Mouse (Mus musculus): ENCODE measurements at regions not wholly inside any gene's neighbourhood (a gene's known extent, or its start where the extent isn't known, plus 50 kb on each side); places are given as distances from the start of the nearest gene placed in this dataset.

- DNase-seq (ENCODE audit: low read depth, low spot score): no peak
These were observed 60.3 kb downstream of the Snrpe start for GRCm38 (mm10) chr1:133549816-133550215.

GRCm38 (mm10) chr1:133548971-133549370, 61.1 kb downstream of the Snrpe start:
- DNase-seq (ENCODE audit: low read depth, low spot score): no peak

GRCm38 (mm10) chr1:133547541-133547940, 62.5 kb downstream of the Snrpe start:
- DNase-seq (ENCODE audit: low read depth, low spot score): no peak

- no peak for DNase-seq (ENCODE audit: low read depth, low spot score)
These were observed 65.1 kb downstream of the Snrpe start for GRCm38 (mm10) chr1:133544996-133545395.

- no peak for DNase-seq (ENCODE audit: low read depth, low spot score)
These were observed 66.3 kb downstream of the Snrpe start for GRCm38 (mm10) chr1:133543751-133544150.

- DNase-seq (ENCODE audit: low read depth, low spot score): no peak
These were observed 67.9 kb downstream of the Snrpe start for GRCm38 (mm10) chr1:133541996-133542775.

GRCm38 (mm10) chr1:133530698-133531097, 79.4 kb downstream of the Snrpe start:
- DNase-seq (ENCODE audit: low read depth, low spot score): no peak

- DNase-seq (ENCODE audit: low read depth, low spot score): no peak
These were observed 80.3 kb downstream of the Snrpe start for GRCm38 (mm10) chr1:133529817-133530216.

GRCm38 (mm10) chr1:133527651-133528385, 82.3 kb downstream of the Snrpe start:
- no peak for DNase-seq (ENCODE audit: low read depth, low spot score)

GRCm38 (mm10) chr1:133522825-133523224, 87.3 kb downstream of the Snrpe start:
- DNase-seq (ENCODE audit: low read depth, low spot score): no peak

- DNase-seq (ENCODE audit: low read depth, low spot score): no peak
These were observed 89.4 kb downstream of the Snrpe start for GRCm38 (mm10) chr1:133520652-133521051.

- no peak for DNase-seq (ENCODE audit: low read depth, low spot score)
These were observed 92.8 kb upstream of the Sox13 start for GRCm38 (mm10) chr1:133517020-133517419.

- DNase-seq (ENCODE audit: low read depth, low spot score): no peak
These were observed 79.9 kb upstream of the Sox13 start for GRCm38 (mm10) chr1:133504116-133504515.

GRCm38 (mm10) chr1:133503336-133503735, 79.2 kb upstream of the Sox13 start:
- no peak for DNase-seq (ENCODE audit: low read depth, low spot score)

- no peak for DNase-seq (ENCODE audit: low read depth, low spot score)
These were observed 76.8 kb upstream of the Sox13 start for GRCm38 (mm10) chr1:133501016-133501415.

GRCm38 (mm10) chr1:133492986-133493741, 69.0 kb upstream of the Sox13 start:
- peak; percentile 42 for DNase-seq (ENCODE audit: low read depth, low spot score)

- DNase-seq (ENCODE audit: low read depth, low spot score): no peak
These were observed 68.3 kb upstream of the Sox13 start for GRCm38 (mm10) chr1:133492291-133492985.

- DNase-seq (ENCODE audit: low read depth, low spot score): no peak
These were observed 67.7 kb upstream of the Sox13 start for GRCm38 (mm10) chr1:133491857-133492290.

- no peak for DNase-seq (ENCODE audit: low read depth, low spot score)
These were observed 63.2 kb upstream of the Sox13 start for GRCm38 (mm10) chr1:133487171-133487901.

GRCm38 (mm10) chr1:133486370-133486769, 62.2 kb upstream of the Sox13 start:
- no peak for DNase-seq (ENCODE audit: low read depth, low spot score)

- no peak for DNase-seq (ENCODE audit: low read depth, low spot score)
These were observed 58.7 kb upstream of the Sox13 start for GRCm38 (mm10) chr1:133482891-133483290.
